Mouse (Mus musculus): ENCODE measurements around the gene Mfsd5.

The Mfsd5 gene

DNA sequence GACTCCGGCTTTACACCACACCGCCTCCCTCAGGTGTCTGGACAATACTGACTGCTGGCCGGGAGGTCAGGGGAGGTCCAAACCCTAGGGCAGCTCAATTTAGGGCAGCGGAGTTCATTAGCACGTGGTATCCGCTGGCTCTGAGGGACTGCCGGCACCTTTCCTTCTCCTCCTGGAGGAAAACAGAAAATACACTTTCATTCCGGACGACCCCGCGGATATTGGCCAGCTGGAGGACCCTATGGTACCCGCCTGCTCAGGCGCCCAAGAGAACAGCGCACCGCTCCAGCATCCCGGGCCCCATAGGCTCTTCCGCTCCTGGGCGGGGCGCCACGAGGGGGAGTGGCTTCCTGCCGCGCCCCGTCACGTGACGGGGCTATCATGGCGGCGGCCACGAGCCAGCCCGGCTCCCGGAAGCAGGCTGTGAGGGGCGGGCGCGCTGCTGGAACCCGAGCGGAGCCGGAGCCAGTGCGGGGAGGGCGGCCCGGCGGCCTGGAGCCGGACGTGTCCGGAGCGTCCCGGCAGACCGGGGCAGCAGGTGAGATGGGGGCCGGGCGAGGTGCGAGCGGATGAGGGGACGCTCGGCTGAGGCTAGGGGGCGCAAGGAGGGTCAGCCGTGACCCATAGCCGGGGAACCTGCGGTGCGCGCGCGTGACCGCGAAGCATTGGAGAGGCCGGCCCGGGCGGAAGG is at the start of gene Mfsd5:
Mfsd5 (plus strand) TSS at position 363 of the 691 bp plus-strand sequence.
- peak; percentile 96 for DNase-seq

GRCm38 (mm10) chr15:102230408-102231321 is 48.6 kb upstream of the Mfsd5 start:
- no peak for DNase-seq

- no peak for DNase-seq
Observed at GRCm38 (mm10) chr15:102231748-102232147, 47.5 kb upstream of the Mfsd5 start, which contains the start of gene Itgb7. Itgb7 (minus strand) TSS chr15:102231944.

- DNase-seq = no peak
Observed at GRCm38 (mm10) chr15:102232764-102233163, 46.5 kb upstream of the Mfsd5 start.

GRCm38 (mm10) chr15:102233896-102234295 is 45.4 kb upstream of the Mfsd5 start:
- DNase-seq = peak; percentile 20

GRCm38 (mm10) chr15:102235371-102236027 is 43.8 kb upstream of the Mfsd5 start:
- peak; percentile 46 for DNase-seq

DNA sequence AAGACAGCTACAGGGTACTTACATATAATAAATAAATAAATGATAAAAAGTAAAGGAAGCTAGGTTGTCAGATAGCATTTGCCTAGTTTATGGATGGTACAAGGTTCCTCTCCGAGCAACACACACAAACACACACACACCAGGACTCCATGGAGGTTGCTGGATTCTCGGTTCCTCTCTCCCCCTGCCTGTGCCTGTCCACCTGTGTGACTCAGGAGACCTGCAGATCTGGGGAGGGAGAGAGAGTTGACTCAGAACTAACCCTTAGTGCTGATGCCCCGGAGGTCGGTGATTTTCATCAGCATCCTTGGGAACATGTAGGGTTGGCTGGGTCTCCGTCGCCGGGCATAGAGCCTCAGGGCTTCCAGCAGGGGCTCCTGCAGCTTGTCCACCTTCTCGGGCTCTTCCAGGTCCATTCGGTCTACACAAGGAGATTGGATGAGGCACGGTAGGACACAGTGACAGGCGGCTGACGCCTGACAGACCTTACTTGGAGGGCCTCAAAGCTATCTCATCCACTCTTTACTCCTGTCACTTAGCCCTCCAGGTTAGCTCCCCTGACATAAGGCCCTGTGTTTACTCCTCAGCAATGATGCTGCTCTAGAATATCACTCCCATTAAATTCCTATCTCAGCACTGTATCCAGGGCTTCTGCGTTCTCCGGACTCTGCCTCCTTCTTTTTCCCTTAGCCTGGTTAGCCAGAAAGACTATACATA is 40.6 kb upstream of the Mfsd5 start:
- no peak for DNase-seq

GRCm38 (mm10) chr15:102239260-102239590 is 40.0 kb upstream of the Mfsd5 start:
- peak; percentile 86 for DNase-seq

DNA sequence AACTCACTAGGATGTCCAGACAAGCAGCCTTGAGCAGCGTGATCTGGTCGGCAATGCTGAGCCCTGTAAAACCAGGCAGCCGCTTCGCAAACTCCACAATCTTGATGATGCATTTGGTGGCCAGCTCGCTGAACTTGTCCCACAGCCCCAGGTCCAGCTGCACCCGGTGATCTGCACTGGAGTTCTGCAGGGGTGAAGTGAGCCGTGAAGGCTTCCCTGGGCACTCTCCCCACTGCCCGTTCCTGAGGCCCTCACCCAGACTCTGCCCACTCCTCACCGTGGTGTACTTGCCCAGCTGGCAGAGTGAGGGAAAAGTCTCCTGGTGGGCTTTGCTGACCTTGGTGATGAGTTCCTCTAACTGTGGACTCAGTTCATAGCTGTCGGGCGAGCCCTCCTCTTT is 39.4 kb upstream of the Mfsd5 start:
- DNase-seq = no peak

- no peak for DNase-seq
Observed at GRCm38 (mm10) chr15:102240607-102241006, 38.6 kb upstream of the Mfsd5 start.

GRCm38 (mm10) chr15:102242404-102243228 is 36.6 kb upstream of the Mfsd5 start:
- no peak for DNase-seq

GRCm38 (mm10) chr15:102243229-102244190 is 35.7 kb upstream of the Mfsd5 start:
- DNase-seq = peak; percentile 40

DNA sequence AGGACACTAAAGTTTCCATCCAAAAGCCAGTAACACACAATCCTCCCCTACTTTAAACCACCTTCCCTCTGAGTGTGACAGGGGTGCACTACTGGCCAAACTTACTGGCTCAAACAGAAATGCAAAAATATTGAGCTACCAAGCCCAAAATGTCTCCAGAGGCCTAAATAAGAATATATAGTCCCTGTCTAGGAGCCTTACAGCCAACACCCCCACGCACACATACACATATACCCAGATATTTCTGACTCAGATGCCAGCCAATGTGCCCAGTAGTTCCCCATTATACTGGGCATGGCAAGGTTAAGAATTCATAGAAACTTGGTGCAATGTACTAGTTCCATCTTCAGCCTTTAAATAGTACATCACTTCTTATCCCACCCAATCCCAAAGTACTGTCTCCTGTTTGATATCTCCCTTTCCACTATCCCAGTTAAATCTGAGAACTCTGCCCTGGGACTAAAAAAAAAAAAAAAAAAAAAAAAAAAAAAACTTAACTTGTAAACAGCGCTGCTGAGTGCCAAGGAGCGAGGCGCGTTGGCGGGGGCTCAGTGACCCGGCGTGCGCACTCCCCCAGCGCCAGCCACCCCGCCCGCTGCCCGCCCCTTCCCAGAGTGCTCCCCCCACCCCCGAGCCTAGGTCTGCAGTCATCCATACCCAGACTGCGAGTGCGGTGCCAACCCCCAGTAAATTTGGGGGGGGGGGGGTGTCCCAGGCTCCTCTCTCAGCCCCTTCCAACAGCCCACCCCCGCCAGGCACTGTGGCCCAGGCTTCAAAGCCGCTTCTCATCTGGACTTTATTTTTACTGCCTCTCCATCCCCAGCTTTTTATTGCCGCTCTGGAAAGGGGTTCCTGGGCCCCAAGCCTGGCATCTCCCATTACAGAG is 34.7 kb upstream of the Mfsd5 start:
- peak; percentile 25 for DNase-seq

DNA sequence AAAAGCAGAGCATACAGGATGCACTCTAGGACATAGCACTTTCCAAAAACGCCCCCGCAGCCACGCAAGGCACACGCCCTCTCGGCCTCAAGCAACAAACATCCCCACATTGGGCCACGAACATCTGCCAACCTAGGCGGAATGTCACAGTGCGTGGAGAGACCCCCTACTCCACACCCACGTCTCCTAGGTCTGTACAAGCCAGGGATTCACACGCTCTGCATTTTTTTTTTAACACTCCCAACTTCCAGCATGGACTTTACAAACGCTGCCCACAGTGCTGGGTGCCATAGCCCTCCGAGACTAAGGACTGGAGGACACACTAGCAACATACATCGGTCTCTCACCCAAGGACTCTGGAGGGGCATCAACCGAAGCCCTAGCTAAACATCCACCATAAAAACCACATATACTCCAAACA is 33.8 kb upstream of the Mfsd5 start:
- no peak for DNase-seq

DNA sequence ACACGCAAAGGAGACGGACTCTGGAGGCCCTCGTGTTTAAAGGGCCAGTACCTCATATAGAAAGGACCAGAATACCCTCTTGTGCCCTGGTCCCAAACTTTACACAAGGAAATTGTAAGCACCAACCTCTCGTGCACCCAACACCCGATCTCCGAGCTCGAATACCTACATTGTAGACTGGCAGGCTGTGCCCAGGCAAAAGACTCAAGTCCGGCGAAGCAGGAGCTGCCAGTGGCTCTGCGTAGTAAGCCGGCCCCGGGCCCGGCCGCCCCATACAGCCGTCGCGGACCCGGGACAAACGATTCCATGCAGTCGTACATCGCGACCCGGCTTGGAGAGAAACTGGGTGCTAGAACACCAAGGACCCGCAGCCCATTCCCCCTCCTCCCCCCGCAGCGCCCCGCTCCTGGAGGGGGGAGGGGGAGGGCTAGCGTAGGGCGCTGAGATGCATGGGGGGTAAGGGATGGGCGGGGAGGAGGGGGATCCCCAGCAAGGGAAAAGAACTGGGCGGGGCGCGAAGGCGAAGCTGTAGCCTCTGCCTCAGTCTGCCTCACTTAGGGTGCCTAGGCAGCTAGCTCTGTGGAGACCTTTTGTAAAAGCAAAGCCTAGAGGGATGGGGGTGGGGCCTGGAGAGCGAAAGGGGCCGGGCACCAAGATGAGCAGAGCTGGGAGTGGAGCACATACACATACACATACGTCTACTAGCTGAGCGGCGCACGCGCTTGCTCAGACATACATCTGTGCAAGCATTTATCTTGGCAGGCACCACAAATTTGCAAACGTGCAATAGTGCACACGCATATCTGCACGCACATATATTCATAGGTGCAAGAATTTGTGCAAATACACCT is 33.1 kb upstream of the Mfsd5 start:
- peak; percentile 86 for DNase-seq

DNA sequence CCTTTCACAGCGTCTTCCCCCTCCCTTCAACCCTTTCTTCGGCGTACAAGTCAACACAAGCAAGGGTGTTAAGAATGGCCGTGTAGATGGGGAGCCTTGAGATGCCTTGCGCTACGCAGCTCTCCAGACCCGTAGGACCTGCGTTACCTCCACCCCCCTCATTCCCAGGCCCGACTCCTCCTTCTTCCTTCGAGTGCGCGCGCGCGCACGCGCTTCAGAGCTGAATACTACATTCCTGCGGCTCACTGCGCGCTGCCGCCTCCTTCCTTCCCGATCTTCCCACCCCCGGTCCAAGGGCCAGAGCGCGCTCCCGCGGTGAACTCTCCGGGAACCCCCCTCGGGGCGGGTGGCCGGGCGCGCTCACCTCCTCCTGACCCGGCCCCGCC is 32.4 kb upstream of the Mfsd5 start:
- peak; percentile 98 for DNase-seq

DNA sequence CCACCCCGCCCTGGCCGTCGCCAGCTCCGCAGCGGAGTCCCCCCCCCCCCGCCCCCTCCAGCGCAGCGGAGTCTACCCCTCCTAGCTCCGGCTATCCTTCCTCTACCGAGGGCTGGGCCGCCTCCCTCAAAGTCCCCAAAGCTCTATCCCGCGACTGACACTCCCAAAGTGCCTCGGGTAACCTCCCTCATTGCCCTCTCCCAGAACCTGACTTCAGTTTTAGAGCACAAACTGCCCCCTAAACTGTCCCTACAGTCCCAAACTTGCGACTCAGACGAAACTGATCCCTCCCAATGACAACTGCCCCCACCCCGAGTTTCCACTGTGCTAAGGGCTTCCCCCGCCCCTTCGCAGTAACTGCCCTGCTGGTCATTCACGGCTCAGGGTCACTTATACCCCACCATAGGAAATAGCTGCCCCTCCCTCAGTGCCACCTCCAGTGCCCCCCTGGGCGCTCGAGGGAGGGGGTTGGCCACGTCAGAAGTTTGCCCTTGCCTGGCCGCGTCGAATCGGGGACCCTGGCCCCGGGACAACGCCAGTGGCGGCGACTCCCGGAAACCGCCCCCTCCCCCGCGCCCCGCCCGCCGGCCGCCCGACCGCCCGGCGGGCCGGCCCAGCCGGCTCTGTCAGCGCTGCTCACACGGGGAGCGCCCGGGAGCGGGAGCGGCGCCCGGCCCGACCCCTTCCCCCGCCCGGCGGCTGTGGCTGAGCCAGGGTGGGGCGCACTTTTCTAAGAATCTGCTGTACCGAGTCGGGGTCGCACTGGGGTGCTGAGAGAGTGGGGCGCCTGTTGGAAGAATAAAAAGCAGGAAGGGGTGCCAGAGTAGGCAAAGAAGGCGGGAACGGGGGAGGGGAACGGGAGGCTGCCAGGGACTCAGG is 31.8 kb upstream of the Mfsd5 start:
- peak; percentile 83 for DNase-seq

All from embryo, embryonic 11 days (tissue).